Mouse (Mus musculus) ES-CJ7 (cell line): Measurements from ENCODE around the gene Abcc4.

Experiments used
- DNase-seq: peaks from one replicate; pipeline ENCODE4 v3.0.0; 2011; ENCODE audit warnings: low read depth, low spot score

Abcc4 gene

GRCm38 (mm10) chr14:118705808-118706731, at the start of gene Abcc4:
Gene Abcc4, minus strand, starts transcription at chr14:118706219.
- DNase-seq: peak; percentile 81

GRCm38 (mm10) chr14:118751193-118751753, 45.3 kb upstream of the Abcc4 start:
- DNase-seq: peak; percentile 66

- peak; percentile 50 for DNase-seq
These were observed 44.6 kb upstream of the Abcc4 start for GRCm38 (mm10) chr14:118750505-118751192.

- no peak for DNase-seq
These were observed 43.7 kb upstream of the Abcc4 start for GRCm38 (mm10) chr14:118749715-118750114.

DNA sequence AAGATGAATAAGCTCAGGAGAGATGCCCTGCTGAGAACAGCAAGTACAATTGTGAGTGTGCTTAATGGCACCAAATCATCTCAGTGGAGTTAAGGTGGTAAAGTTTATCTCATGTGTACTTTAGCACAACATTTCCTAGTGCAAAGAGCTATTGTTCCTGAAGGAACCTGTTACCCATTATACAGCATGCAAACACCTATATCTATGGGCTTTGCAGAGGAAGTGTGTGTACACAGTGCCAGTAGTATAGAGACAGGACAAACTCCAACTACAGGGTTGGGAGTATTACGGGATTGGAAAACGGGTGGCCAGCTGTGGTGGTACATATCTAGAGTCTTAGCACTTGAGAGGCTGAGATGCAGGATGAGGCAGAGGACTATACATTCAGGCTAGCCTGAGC, 43.0 kb upstream of the Abcc4 start:
- no peak for DNase-seq

- no peak for DNase-seq
These were observed 36.8 kb upstream of the Abcc4 start for GRCm38 (mm10) chr14:118742862-118743261.

GRCm38 (mm10) chr14:118741780-118742179, 35.8 kb upstream of the Abcc4 start:
- DNase-seq: no peak

GRCm38 (mm10) chr14:118737251-118737888, 31.4 kb upstream of the Abcc4 start:
- peak; percentile 61 for DNase-seq

DNA sequence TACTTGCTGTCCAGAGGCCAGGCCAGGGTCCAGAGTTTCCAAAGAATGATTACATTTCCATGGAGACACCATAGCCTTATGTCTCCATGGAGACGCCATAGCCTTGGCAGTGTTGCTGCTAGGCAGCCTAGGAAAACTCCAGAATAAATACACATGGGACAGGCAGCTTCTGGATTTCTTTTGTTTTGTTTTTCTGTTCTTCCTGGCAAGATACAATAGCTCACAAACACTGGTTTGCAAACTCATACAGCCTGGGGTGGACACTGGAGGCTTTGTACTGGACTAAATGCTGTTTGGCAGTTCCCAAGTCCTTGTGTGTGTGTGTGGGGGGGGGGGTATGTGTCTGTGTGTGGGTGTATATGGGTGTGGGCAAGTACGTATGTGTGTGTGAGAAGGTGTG, 29.1 kb upstream of the Abcc4 start:
- no peak for DNase-seq

DNA sequence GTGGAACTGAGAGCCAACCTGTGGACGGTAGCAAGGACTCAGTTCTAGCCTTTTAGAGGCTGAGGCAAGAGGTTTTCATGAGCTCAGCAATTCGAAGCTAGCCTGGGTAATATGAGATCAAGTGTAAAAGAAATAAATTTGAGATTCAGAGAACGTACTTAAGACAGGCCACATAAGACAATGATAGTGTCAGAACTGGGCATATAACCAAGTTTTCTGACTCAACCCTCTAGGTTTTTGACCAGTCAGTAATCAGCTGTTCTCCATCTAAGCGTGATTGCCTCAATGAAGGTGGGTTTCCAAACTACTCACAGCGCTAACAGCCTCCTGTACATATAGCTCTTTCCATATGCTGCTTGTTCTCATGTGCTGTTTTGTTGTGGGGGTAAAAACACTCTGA, 27.1 kb upstream of the Abcc4 start:
- no peak for DNase-seq

- DNase-seq: no peak
These were observed 24.6 kb upstream of the Abcc4 start for GRCm38 (mm10) chr14:118730631-118731030.

GRCm38 (mm10) chr14:118725467-118725866, 19.4 kb upstream of the Abcc4 start:
- DNase-seq: no peak

GRCm38 (mm10) chr14:118723920-118724693, 18.1 kb upstream of the Abcc4 start:
- DNase-seq: no peak

- no peak for DNase-seq
These were observed 13.7 kb upstream of the Abcc4 start for GRCm38 (mm10) chr14:118719566-118720174.

GRCm38 (mm10) chr14:118718576-118718975, 12.6 kb upstream of the Abcc4 start:
- DNase-seq: no peak

DNA sequence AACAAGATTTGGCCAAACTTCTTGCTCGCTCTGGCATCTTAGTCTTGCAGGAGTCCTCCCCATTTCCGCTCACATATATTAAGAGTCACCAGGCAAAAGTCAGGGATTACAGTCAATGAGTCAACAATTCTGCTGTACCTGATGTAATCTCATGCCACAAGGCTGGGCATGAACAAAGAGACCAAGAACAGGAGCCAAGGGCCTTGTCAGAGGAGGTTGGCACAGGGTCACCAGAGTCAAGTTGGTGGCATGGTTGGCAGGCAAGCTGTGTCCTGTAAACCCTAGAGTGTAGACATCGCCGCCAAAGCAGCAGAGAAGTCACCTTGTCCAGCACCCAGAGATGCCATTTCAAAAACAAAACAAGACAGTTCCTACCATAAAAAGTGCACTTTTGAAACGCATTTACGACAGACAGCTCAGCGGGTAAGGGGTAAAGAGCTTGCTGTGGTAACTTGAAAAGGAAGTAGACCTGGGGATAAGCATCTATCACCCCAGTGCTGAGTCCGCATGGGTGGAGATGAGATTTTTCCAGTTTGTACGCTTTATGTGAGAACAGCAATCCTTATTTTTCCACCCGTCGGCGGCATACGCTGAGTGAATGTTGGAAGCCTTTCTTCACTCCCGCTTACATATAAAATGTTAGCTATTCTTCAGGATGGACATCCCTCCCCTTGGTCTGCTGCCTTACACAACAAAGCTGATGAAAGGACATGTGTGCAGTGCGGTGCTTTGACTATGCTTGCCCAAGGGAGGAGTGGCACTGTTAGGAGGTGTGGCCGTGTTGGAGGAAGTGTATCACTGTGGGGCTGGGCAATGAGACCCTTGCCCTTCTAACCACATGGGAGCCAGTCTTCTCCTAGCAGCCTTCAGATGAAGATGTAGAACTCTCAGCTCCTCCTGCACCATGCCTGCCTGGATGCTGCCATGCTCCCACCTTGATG, 10.6 kb upstream of the Abcc4 start:
- no peak for DNase-seq

GRCm38 (mm10) chr14:118714720-118715119, 8.7 kb upstream of the Abcc4 start:
- DNase-seq: no peak

DNA sequence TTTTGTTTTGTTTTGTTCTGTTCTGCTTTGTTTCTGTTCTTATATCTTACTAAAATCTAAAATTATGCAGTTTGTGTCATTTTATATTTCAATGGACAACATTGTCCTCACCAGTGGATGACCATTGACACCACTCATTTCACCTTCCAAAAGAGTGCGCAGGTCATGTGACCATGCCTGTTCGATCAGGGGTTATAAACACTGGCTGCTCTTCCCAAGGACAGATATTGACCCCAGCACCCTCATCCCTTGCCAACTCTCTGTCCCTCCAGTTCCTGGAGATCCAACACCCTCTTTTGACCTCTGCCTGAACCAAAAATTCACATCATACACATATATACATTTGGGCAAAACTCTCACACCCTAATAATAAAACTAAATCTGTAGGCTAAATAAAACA, 8.3 kb upstream of the Abcc4 start:
- DNase-seq: no peak

DNA sequence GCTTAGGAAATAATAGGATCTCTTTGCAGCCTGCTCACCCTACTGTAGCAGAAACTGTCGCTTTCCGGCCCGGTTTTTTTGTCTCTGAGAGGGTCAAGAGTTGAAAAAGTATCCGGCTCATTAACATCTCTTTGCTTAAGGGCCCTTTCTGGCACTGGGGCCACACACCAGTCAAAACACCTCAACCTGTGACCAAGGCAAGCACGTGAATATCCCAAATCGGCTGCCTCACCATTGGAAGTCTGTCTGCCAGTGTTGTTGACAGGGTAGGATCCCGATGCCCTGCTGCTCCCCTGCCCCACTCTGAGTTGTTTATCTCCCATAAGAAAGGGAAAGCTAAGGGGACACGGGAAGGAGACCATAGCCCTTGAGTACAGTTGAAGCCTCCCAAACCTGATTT, 7.8 kb upstream of the Abcc4 start:
- DNase-seq: no peak

GRCm38 (mm10) chr14:118713408-118713807, 7.4 kb upstream of the Abcc4 start:
- DNase-seq: peak; percentile 74
